Mouse (Mus musculus) spleen, postnatal 36 days (tissue): Measurements from ENCODE around the gene Rrbp1.

ENCODE experiments used
- DNase-seq, 2 experiments: peaks; one replicate each; pipeline ENCODE4 v3.0.0; 2022; ENCODE audit warnings: low spot score in 2 of 2, mixed read lengths in 1 of 2

Rrbp1 gene

GRCm38 (mm10) chr2:143953944-143954343 lies 57.1 kb downstream of the Rrbp1 start:
- no peak for DNase-seq

DNA sequence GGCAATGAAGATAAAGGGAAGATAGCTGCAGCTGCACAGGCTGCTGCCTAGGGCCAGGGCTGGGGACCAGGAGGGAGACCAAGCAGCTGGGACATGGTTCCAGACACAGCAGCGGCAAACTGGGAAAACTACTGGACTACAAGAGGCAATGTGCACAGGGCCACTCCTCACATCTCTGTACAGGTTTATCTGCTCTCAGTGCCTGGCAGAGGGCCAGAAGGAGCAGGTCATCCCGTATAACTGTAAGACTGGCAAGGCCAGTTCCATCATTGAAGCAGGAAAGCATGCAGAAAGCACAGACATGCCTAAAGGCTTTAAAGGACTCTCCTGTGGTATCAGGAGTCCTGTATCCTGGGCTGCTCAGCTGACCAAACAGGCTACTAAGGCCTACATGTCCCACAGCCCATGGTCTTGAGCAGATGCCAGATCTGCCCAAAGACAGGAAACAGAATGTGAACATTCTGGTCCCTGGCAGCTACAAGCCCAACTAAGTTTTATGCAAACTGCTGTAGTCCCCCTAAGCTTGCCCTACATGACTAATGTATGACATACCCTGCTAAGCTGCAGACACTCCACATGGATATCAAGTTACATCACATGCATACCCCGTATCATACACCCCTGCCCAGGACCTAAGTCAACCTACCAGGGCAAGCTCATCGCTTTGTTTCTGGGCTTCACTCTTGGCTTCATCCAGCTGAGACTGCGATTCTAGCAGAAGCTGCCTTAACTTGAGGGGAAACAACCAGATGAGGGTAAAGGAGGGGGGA lies 59.3 kb downstream of the Rrbp1 start:
- DNase-seq, result no peak

DNA sequence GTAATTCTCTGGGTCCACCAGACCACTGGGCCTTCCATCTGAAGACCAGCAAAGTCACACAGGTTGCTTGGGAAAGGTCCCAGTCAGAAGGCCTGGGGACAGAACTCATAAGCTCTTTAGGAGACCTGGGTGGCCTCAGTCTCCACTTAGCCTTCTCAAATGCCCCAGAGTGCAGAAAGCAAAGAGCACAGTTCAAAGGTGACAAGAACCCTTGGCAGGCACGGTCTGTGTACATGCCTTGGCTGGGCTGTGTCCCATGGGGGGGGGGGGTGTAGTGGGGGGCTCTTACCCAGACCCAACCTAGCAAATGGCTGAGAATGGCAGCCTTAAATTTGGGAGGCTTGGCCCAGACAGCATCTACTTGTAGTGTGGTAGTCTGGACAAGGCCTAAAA lies 60.0 kb downstream of the Rrbp1 start:
- no peak for DNase-seq

- DNase-seq, result no peak
These were observed 60.6 kb downstream of the Rrbp1 start for GRCm38 (mm10) chr2:143950290-143951027.

GRCm38 (mm10) chr2:143949217-143949616 lies 61.8 kb downstream of the Rrbp1 start:
- DNase-seq, result no peak

- no peak for DNase-seq
These were observed 62.6 kb downstream of the Rrbp1 start for GRCm38 (mm10) chr2:143948416-143948815.

- DNase-seq, result no peak
These were observed 63.1 kb downstream of the Rrbp1 start for GRCm38 (mm10) chr2:143947981-143948380.

GRCm38 (mm10) chr2:143946399-143946798 lies 64.7 kb downstream of the Rrbp1 start:
- DNase-seq, result no peak

GRCm38 (mm10) chr2:143945466-143946075 lies 65.5 kb downstream of the Rrbp1 start:
- peak in 1 of 2 experiments; percentile 27 for DNase-seq

- no peak for DNase-seq
These were observed 66.3 kb downstream of the Rrbp1 start for GRCm38 (mm10) chr2:143944796-143945195.

GRCm38 (mm10) chr2:143940406-143940805 lies 70.7 kb downstream of the Rrbp1 start:
- DNase-seq, result no peak

DNA sequence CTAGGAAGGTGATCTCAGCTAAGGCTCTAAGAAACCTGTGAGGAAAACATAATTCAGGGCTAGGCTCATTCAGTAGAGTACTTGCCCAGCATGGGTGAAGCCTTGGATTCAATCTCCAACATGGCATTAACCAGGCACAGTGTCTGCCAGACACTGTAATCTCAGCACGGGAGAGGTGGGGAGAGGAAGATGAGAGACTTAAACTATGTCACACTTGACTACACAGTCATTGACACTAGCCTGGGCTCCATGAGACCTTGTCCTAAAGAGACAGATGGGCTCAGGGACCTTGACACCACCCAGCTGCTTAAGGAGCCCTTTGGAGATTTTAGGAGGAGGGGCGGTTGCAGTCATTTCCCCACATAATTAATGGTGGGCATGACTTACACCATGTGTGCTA lies 73.2 kb downstream of the Rrbp1 start:
- no peak for DNase-seq

GRCm38 (mm10) chr2:143934439-143934838 lies 76.6 kb downstream of the Rrbp1 start:
- DNase-seq, result no peak

DNA sequence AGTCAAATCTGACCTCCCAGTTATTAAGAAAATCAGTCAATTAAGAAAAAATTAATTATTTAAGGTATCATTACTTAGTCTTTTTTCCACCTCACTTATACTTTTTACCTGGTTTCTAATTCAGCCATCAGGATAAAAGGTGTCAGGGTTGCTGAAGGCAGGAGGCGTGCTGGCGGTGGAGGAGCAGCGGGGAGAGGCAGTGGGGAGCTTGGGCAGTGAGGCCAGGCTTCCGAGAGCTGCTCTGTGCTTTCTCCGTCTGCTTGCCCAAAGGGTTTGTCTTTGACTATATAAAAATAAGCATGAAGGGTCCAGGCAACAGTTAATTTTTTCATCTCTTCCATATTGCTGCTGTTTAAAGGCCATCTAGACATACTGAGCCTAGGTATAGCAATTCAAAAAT lies 77.5 kb downstream of the Rrbp1 start:
- no peak for DNase-seq

DNA sequence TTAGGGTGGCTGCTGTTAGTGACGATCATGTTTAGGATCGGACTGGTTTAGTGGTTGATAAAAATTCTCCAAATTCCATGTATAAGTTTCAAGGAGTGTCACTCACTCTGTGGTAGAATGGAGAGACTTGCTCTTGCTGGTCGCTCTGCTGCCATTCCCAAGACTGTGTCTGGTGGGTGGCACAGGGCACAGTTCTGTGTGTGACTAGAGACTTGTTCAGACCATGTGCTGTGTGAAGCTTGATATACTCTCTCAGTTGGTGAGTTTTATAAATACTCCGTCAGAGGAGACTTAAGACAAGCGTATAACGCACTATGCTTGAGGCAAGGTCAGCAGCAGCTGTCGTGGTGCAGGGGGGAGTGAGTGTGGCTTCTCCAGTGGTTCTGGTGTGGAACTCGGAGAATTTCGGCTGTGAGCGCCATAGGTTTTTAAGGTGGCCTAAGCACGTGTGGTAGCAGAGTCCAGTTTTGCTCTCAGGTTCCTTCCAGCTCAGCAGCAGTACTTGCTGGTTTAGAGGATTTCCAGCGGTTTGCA lies 78.7 kb downstream of the Rrbp1 start:
- no peak for DNase-seq

DNA sequence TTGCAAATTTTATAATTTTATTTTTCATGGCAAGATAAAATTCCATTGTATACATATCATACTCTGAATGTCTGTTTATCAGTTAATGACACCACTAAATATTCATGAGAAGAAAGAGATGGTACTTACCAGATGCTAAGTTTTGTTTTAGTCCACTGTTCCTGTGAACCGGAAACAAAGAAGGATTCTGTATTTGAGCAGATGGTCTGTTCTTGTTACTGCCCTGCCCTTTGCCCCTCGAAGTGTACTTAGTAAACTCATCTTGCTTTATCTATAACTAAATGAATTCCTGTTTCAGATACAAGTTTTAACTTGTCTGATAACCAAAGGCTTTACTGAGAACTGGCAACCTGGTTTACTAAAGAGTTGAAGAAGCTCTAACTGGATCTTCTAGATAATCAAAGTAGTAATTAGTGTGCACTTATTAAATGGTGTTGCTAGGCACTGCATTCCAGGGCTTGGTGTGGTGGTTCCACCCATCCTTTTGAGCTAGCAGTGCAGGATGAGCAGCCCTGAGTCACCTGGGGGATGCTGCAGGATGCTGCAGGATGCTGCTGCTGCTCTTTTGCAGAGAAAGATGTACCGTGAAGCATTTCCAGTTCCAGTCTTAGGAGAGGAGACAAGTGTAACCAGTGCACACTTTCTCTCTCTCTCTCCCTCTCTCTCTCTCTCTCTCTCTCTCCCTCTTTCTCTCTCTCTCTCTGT lies 81.3 kb downstream of the Rrbp1 start:
- DNase-seq, result no peak

GRCm38 (mm10) chr2:143925826-143926225 lies 85.2 kb downstream of the Rrbp1 start:
- no peak for DNase-seq

DNA sequence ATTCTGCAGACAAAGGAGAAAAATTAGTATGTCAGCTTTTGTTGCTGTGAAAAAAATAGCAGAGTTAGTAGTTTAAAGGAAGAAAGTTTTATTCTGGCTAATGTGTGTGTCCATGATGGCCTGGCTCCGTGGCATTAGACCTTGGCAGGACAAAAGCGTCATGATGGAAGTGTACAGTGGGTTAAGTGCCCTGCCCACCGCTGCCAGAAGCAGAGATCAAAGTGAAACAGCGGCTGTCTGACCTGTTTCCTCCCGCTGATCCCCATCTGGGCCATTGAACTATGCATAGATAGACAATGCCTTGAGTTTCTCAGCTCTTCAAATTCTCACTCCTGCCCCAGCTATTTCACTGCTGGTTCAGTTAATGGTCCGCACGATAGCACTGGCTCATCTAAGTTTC lies 87.0 kb downstream of the Rrbp1 start:
- DNase-seq, result no peak

DNA sequence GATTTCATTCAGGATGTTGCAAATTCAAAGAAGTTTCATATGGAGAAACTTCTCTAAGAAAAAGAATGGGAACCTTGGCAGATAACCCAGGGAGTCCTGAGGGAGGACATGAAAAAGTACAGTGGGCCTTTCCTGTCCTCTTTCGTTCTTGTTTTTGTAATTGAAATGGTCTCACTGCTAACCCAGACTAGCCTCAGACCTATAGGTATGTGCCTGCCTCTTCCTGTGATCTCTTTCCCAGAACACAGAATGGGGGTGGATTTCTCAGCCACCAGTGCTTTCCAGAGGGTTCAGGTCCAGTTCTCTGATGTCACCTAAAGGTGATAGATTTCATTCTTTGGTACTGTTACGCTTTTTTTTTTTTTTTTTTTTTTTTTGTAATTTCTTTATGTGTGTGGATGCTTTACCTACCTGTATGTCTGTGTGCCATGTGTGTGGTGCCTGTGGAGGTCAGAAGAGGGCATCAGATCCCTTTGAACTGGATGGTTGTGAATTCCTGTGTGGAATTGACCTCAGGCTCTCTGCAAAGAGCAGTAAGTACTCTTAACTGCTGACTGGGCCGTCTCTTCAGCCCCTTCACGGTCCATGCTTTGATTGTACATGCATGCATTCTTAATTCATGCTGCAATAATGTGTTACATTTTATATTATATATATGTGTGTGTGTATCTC lies 92.1 kb downstream of the Rrbp1 start:
- DNase-seq, result no peak

- DNase-seq, result no peak
These were observed 93.4 kb downstream of the Rrbp1 start for GRCm38 (mm10) chr2:143917622-143918021.

- DNase-seq, result peak; percentile 7 to 20
These were observed 94.8 kb downstream of the Rrbp1 start for GRCm38 (mm10) chr2:143916229-143916628.
